Mouse (Mus musculus): ENCODE results near the gene Gm49352. TPM values are rescaled to one million over a fixed set of nuclear protein-coding genes. Genes with fewer than 3 reads are reported as not detected.
"Not testable (repeated sequence)": the region's sequence is repeated elsewhere in the genome, so short reads cannot be mapped to it uniquely, and the experiment has no call there.

Gene Gm49352
- polyA plus RNA-seq (2015; fragmentation: Nextera tagmentation; extraction: Ambion mirVana), result not detected in 2 replicates

- ATAC-seq (ENCODE audit: low FRiP score); H3K9me3 ChIP-seq (replicated peaks); H3K27me3 ChIP-seq (replicated peaks); H3K27ac ChIP-seq (replicated peaks); H3K4me2 ChIP-seq; H3K4me3 ChIP-seq (replicated peaks); H3K9ac ChIP-seq (replicated peaks); H3K4me1 ChIP-seq; H3K36me3 ChIP-seq: not testable (repeated sequence)
- 35% methylated on average over 1 of the region's 1 CpGs for WGBS
Measured at GRCm38 (mm10) chr13:61568074-61568473, at the start of gene Gm49352. TSS of gene Gm49352 (minus strand) at chr13:61568174.

GRCm38 (mm10) chr13:61570027-61570426, 2.1 kb upstream of the Gm49352 start, which contains the start of gene Cts3:
TSS of gene Cts3 (minus strand) at chr13:61570127.
- H3K4me3 ChIP-seq (replicated peaks), result no peak within 1 kb of the TSS
- H3K9ac ChIP-seq (replicated peaks), result no peak within 1 kb of the TSS
- no peak within 1 kb of the TSS for H3K27ac ChIP-seq (replicated peaks)
- H3K27me3 ChIP-seq (replicated peaks), result no peaks in the 10 kb centered on the region
- H3K9me3 ChIP-seq (replicated peaks), result peaks cover 14% of the 10 kb centered on the region; the same call in 1 of the 2 replicates
- no peak for ATAC-seq (ENCODE audit: low FRiP score)
- H3K4me2 ChIP-seq, result no peak within 1 kb of the TSS
- no peaks in the 10 kb centered on the region for H3K36me3 ChIP-seq
- H3K4me1 ChIP-seq, result no peaks in the 10 kb centered on the region

- Histone ChIP-seq H3K27ac (replicated peaks) (no peak within 1 kb of the TSS), H3K27me3 (replicated peaks) (no peaks in the 10 kb centered on the region), H3K4me1 (no peaks in the 10 kb centered on the region), H3K4me2 (no peak within 1 kb of the TSS), H3K9ac (replicated peaks) (no peak within 1 kb of the TSS), H3K36me3 (no peaks in the 10 kb centered on the region), H3K4me3 (replicated peaks) (no peak within 1 kb of the TSS), H3K9me3 (replicated peaks) (peaks cover 31% of the 10 kb centered on the region)
- WGBS, result 71% methylated on average over 4 of the region's 4 CpGs
- no peak for ATAC-seq (ENCODE audit: low FRiP score)
Measured at GRCm38 (mm10) chr13:61541631-61542030, 26.3 kb downstream of the Gm49352 start, which contains the start of gene Ctsm. TSS of gene Ctsm (minus strand) at chr13:61541839.

Other genes with a start within 250 kb of the Gm49352 start
- not detected in 2 replicates for gene Cts7, start 210.0 kb downstream of the Gm49352 start, polyA plus RNA-seq (2015; fragmentation: Nextera tagmentation; extraction: Ambion mirVana)
- gene Ctsm, start 26.3 kb downstream of the Gm49352 start, polyA plus RNA-seq (2015; fragmentation: Nextera tagmentation; extraction: Ambion mirVana), result not detected in 2 replicates
- not detected in 2 replicates for gene Cts3, start 2.0 kb upstream of the Gm49352 start, polyA plus RNA-seq (2015; fragmentation: Nextera tagmentation; extraction: Ambion mirVana)

Data from neural tube, embryonic 15.5 days (tissue).